ENCODE assay signal across 7 mouse cellular contexts in genomic region chr4:149103875-149104561, GRCm38 (mm10). TPM values are rescaled to one million over a fixed set of nuclear protein-coding genes. Genes with fewer than 3 reads are reported as not detected.
DNase-seq lines count a peak whose midpoint lies in the region; ATAC-seq lines count a peak whose summit lies in the region.

TSS of gene Dffa (plus strand) at chr4:149104146.

- peak; percentile 93 for DNase-seq in adrenal gland, adult 2 months
- DNase-seq in embryo, embryonic 11.5 days (ENCODE audit: low read depth, low spot score) = peak; percentile 85
- peak; percentile 56 to 88 for DNase-seq in gastrocnemius, postnatal 4 days (ENCODE audit: low spot score in 2 of 2)
- DNase-seq in left cerebral cortex, postnatal 36 days (ENCODE audit: low spot score in 2 of 2) = peak; percentile 87 to 91
- peak; percentile 98 for DNase-seq in midbrain, embryonic 11.5 days (ENCODE audit: low spot score, missing footprints)
- DNase-seq in skeletal muscle tissue, adult 2 months (ENCODE audit: low read depth, low spot score) = peak; percentile 75

- intact Hi-C loops in left cerebral cortex, postnatal 36 days (cut with DNase I) = no loop called here

- no peaks in the 10 kb centered on the region for H3K9me3 ChIP-seq in intestine, embryonic 16.5 days (ENCODE audit: control insufficient read depth, low read length)
- H3K9me3 ChIP-seq in midbrain, embryonic 11.5 days (ENCODE audit: control insufficient read depth, low read length) = no peaks in the 10 kb centered on the region

- under 1% methylated on average over 35 of the region's 35 CpGs for WGBS in intestine, embryonic 16.5 days
- WGBS in midbrain, embryonic 11.5 days = under 1% methylated on average over 35 of the region's 35 CpGs

- peaks cover 8% of the 10 kb centered on the region for H3K4me1 ChIP-seq in intestine, embryonic 16.5 days (ENCODE audit: control insufficient read depth, insufficient read depth, low read length)
- H3K4me1 ChIP-seq in midbrain, embryonic 11.5 days (ENCODE audit: control insufficient read depth, insufficient read depth, low read length) = peaks cover 12% of the 10 kb centered on the region

- H3K27me3 ChIP-seq in intestine, embryonic 16.5 days (replicated peaks; ENCODE audit: control insufficient read depth, insufficient read depth, low read length) = no peaks in the 10 kb centered on the region
- no peaks in the 10 kb centered on the region for H3K27me3 ChIP-seq in midbrain, embryonic 11.5 days (ENCODE audit: control insufficient read depth, insufficient read depth, low read length)

- peak within 1 kb of the TSS; percentile 23; the same call in 1 of the 2 replicates for H3K27ac ChIP-seq in intestine, embryonic 16.5 days (ENCODE audit: low read length)
- no peak within 1 kb of the TSS for H3K27ac ChIP-seq in midbrain, embryonic 11.5 days (ENCODE audit: low read depth, low read length)

- ATAC-seq in intestine, embryonic 16.5 days = peak; percentile 88
- ATAC-seq in midbrain, embryonic 11.5 days (ENCODE audit: low FRiP score) = peak; percentile 86

- peak within 1 kb of the TSS; percentile 71 for H3K4me2 ChIP-seq in intestine, embryonic 16.5 days (ENCODE audit: low read depth, low read length)
- peak within 1 kb of the TSS; percentile 92 for H3K4me2 ChIP-seq in midbrain, embryonic 11.5 days

- H3K36me3 ChIP-seq in intestine, embryonic 16.5 days (ENCODE audit: control insufficient read depth, insufficient read depth, low read length) = 0 out of 2 replicates have a peak, but pooled peaks cover 3% of the 10 kb centered on the region
- H3K36me3 ChIP-seq in midbrain, embryonic 11.5 days (ENCODE audit: control insufficient read depth, insufficient read depth, low read length) = no peaks in the 10 kb centered on the region

- peak within 1 kb of the TSS; percentile 69 for H3K4me3 ChIP-seq in intestine, embryonic 16.5 days (ENCODE audit: low read length)
- H3K4me3 ChIP-seq in midbrain, embryonic 11.5 days (ENCODE audit: low read depth, low read length) = peak within 1 kb of the TSS; percentile 73

- peak within 1 kb of the TSS; percentile 80 for H3K9ac ChIP-seq in intestine, embryonic 16.5 days (ENCODE audit: low read depth, low read length)
- H3K9ac ChIP-seq in midbrain, embryonic 11.5 days (ENCODE audit: low read length) = peak within 1 kb of the TSS; percentile 82

RNA-seq across cellular contexts. Expression of gene Dffa, which starts in this region (rescaled TPM):
- 10 to 100 TPM; 19.2 to 26.1 TPM for total RNA-seq in adrenal gland, adult 2 months (2021)
- 9.8 and 11.6 TPM in 2 replicates for polyA plus RNA-seq in adrenal gland, adult 2 months (2012; rRNA removed)
- total RNA-seq in gastrocnemius, postnatal 4 days (2021) = 10 to 100 TPM; 33.0 TPM
- 50.5 and 52.2 TPM in 2 replicates for polyA plus RNA-seq in intestine, embryonic 16.5 days (2015; fragmentation: Nextera tagmentation; extraction: Ambion mirVana)
- total RNA-seq in left cerebral cortex, postnatal 36 days (2021) = 10 to 100 TPM; 52.3 to 62.9 TPM
- 24.9 and 25.3 TPM in 2 replicates for polyA plus RNA-seq in midbrain, embryonic 11.5 days (2014; fragmentation: Nextera tagmentation; extraction: Ambion mirVana)
